Mouse (Mus musculus): ENCODE measurements at regions not wholly inside any gene's neighbourhood (a gene's known extent, or its start where the extent isn't known, plus 50 kb on each side); places are given as distances from the start of the nearest gene placed in this dataset.
"Not testable (repeated sequence)": the region's sequence is repeated elsewhere in the genome, so short reads cannot be mapped to it uniquely, and the experiment has no call there.

- no peak for DNase-seq (ENCODE audit: low spot score in 2 of 2)
Observed at GRCm38 (mm10) chr10:6182400-6182799, 260.2 kb upstream of the Rgs17 start.

- DNase-seq (ENCODE audit: low spot score in 2 of 2), result not testable (repeated sequence)
Observed at GRCm38 (mm10) chr10:6164311-6164710, 242.1 kb upstream of the Rgs17 start.

GRCm38 (mm10) chr10:6156941-6157340 is 234.7 kb upstream of the Rgs17 start:
- no peak for DNase-seq (ENCODE audit: low spot score in 2 of 2)

- no peak for DNase-seq (ENCODE audit: low spot score in 2 of 2)
Observed at GRCm38 (mm10) chr10:6134091-6134490, 211.9 kb upstream of the Rgs17 start.

- not testable (repeated sequence) for DNase-seq (ENCODE audit: low spot score in 2 of 2)
Observed at GRCm38 (mm10) chr10:6124423-6124822, 202.2 kb upstream of the Rgs17 start.

- DNase-seq (ENCODE audit: low spot score in 2 of 2), result peak in 1 of 2 experiments; percentile 5
Observed at GRCm38 (mm10) chr10:6114883-6115622, 192.9 kb upstream of the Rgs17 start.

Measured in right cerebral cortex, adult 2 months (tissue).